Mouse (Mus musculus): ENCODE data around the gene Cnst. TPM values are rescaled to one million over a fixed set of nuclear protein-coding genes. Genes with fewer than 3 reads are reported as not detected.

The Cnst gene
- polyA plus RNA-seq, 2 experiments, result 14.6 to 18.2 TPM

GRCm38 (mm10) chr1:179649324-179649723 is 103.2 kb downstream of the Cnst start:
- no peaks in the 10 kb centered on the region for H3K4me1 ChIP-seq (ENCODE audit: control insufficient read depth, insufficient read depth, low read length)
- TF ChIP-seq POLR2A (IDR thresholded peaks at IDR 0.05; ENCODE audit: borderline replicate concordance, extremely low read depth, insufficient read depth, insufficient read length), result no peak
- no peak overlapping the region for H3K4me2 ChIP-seq (replicated peaks; ENCODE audit: low read depth, low read length, severe bottlenecking)
- ATAC-seq (ENCODE audit: low FRiP score, low read depth) (no peak), DNase-seq (ENCODE audit: low spot score) (no peak)
- H3K27me3 ChIP-seq (ENCODE audit: control insufficient read depth, insufficient read depth, low read length), result no peaks in the 10 kb centered on the region
- no peak overlapping the region for H3K27ac ChIP-seq (replicated peaks; ENCODE audit: low read depth, low read length)
- H3K4me3 ChIP-seq (replicated peaks; ENCODE audit: low read length), result no peak overlapping the region
- no peak overlapping the region for H3K9ac ChIP-seq (ENCODE audit: low read depth, low read length, severe bottlenecking)
- H3K36me3 ChIP-seq (ENCODE audit: control insufficient read depth, insufficient read depth, low read length), result no peaks in the 10 kb centered on the region
- 83% methylated on average over 3 of the region's 3 CpGs for WGBS
- no peaks in the 10 kb centered on the region for H3K9me3 ChIP-seq (ENCODE audit: control insufficient read depth, low read length)

GRCm38 (mm10) chr1:179650284-179650683 is 104.1 kb downstream of the Cnst start:
- Histone ChIP-seq H3K9ac (ENCODE audit: low read depth, low read length, severe bottlenecking) (no peak overlapping the region), H3K4me3 (replicated peaks; ENCODE audit: low read length) (no peak overlapping the region), H3K9me3 (ENCODE audit: control insufficient read depth, low read length) (no peaks in the 10 kb centered on the region), H3K4me1 (ENCODE audit: control insufficient read depth, insufficient read depth, low read length) (no peaks in the 10 kb centered on the region), H3K27me3 (ENCODE audit: control insufficient read depth, insufficient read depth, low read length) (no peaks in the 10 kb centered on the region), H3K36me3 (ENCODE audit: control insufficient read depth, insufficient read depth, low read length) (no peaks in the 10 kb centered on the region), H3K4me2 (replicated peaks; ENCODE audit: low read depth, low read length, severe bottlenecking) (no peak overlapping the region), H3K27ac (replicated peaks; ENCODE audit: low read depth, low read length) (no peak overlapping the region)
- ATAC-seq (ENCODE audit: low FRiP score, low read depth) (no peak), DNase-seq (ENCODE audit: low spot score) (no peak)
- 67% methylated on average over 4 of the region's 4 CpGs for WGBS
- TF ChIP-seq POLR2A (IDR thresholded peaks at IDR 0.05; ENCODE audit: borderline replicate concordance, extremely low read depth, insufficient read depth, insufficient read length), result no peak

- DNase-seq (ENCODE audit: low spot score), result no peak
- Histone ChIP-seq H3K9ac (ENCODE audit: low read depth, low read length, severe bottlenecking) (no peak overlapping the region), H3K4me2 (replicated peaks; ENCODE audit: low read depth, low read length, severe bottlenecking) (no peak overlapping the region), H3K4me3 (replicated peaks; ENCODE audit: low read length) (no peak overlapping the region), H3K27me3 (ENCODE audit: control insufficient read depth, insufficient read depth, low read length) (no peaks in the 10 kb centered on the region), H3K4me1 (ENCODE audit: control insufficient read depth, insufficient read depth, low read length) (no peaks in the 10 kb centered on the region), H3K36me3 (ENCODE audit: control insufficient read depth, insufficient read depth, low read length) (no peaks in the 10 kb centered on the region), H3K27ac (replicated peaks; ENCODE audit: low read depth, low read length) (no peak overlapping the region), H3K9me3 (ENCODE audit: control insufficient read depth, low read length) (no peaks in the 10 kb centered on the region)
- 85% methylated on average over 5 of the region's 5 CpGs for WGBS
- ATAC-seq (ENCODE audit: low FRiP score, low read depth), result no peak
- TF ChIP-seq POLR2A (IDR thresholded peaks at IDR 0.05; ENCODE audit: borderline replicate concordance, extremely low read depth, insufficient read depth, insufficient read length), result no peak
These were observed 105.1 kb downstream of the Cnst start for GRCm38 (mm10) chr1:179651224-179651623.

- Histone ChIP-seq H3K9me3 (ENCODE audit: control insufficient read depth, low read length) (no peaks in the 10 kb centered on the region), H3K27me3 (ENCODE audit: control insufficient read depth, insufficient read depth, low read length) (no peaks in the 10 kb centered on the region), H3K36me3 (ENCODE audit: control insufficient read depth, insufficient read depth, low read length) (no peaks in the 10 kb centered on the region), H3K9ac (ENCODE audit: low read depth, low read length, severe bottlenecking) (no peak overlapping the region), H3K4me1 (ENCODE audit: control insufficient read depth, insufficient read depth, low read length) (no peaks in the 10 kb centered on the region; the same call in 1 of the 2 replicates), H3K27ac (replicated peaks; ENCODE audit: low read depth, low read length) (no peak overlapping the region), H3K4me3 (replicated peaks; ENCODE audit: low read length) (no peak overlapping the region), H3K4me2 (replicated peaks; ENCODE audit: low read depth, low read length, severe bottlenecking) (no peak overlapping the region)
- WGBS, result 88% methylated on average over 5 of the region's 5 CpGs
- TF ChIP-seq POLR2A (IDR thresholded peaks at IDR 0.05; ENCODE audit: borderline replicate concordance, extremely low read depth, insufficient read depth, insufficient read length), result no peak
- DNase-seq (ENCODE audit: low spot score) (no peak), ATAC-seq (ENCODE audit: low FRiP score, low read depth) (no peak)
These were observed 116.9 kb downstream of the Cnst start for GRCm38 (mm10) chr1:179663065-179663464.

- Histone ChIP-seq H3K4me3 (replicated peaks; ENCODE audit: low read length) (no peak overlapping the region), H3K9me3 (ENCODE audit: control insufficient read depth, low read length) (no peaks in the 10 kb centered on the region), H3K4me2 (replicated peaks; ENCODE audit: low read depth, low read length, severe bottlenecking) (no peak overlapping the region), H3K27me3 (ENCODE audit: control insufficient read depth, insufficient read depth, low read length) (no peaks in the 10 kb centered on the region), H3K27ac (replicated peaks; ENCODE audit: low read depth, low read length) (no peak overlapping the region), H3K36me3 (ENCODE audit: control insufficient read depth, insufficient read depth, low read length) (no peaks in the 10 kb centered on the region), H3K9ac (ENCODE audit: low read depth, low read length, severe bottlenecking) (no peak overlapping the region), H3K4me1 (ENCODE audit: control insufficient read depth, insufficient read depth, low read length) (peaks cover 5% of the 10 kb centered on the region)
- no peak for DNase-seq (ENCODE audit: low spot score)
- TF ChIP-seq POLR2A (IDR thresholded peaks at IDR 0.05; ENCODE audit: borderline replicate concordance, extremely low read depth, insufficient read depth, insufficient read length), result no peak
- ATAC-seq (ENCODE audit: low FRiP score, low read depth), result no peak
- 77% methylated on average over 4 of the region's 4 CpGs for WGBS
These were observed 118.2 kb downstream of the Cnst start for GRCm38 (mm10) chr1:179664309-179664930.

All from limb, embryonic 14.5 days (tissue).